Mouse (Mus musculus) gastrocnemius, adult 2 months (tissue): ENCODE data around the gene Egln2. TPM values are rescaled to one million over a fixed set of nuclear protein-coding genes. Genes with fewer than 3 reads are reported as not detected.

Experiments
- DNase-seq: peaks from one replicate; pipeline ENCODE4 v3.0.0; 2022
- H3K27ac ChIP-seq: fragments of 200-600 bp; 2 replicates; pipeline ENCODE4 v1.8.1; 2022; ENCODE audit warnings: mild to moderate bottlenecking
- H3K4me3 ChIP-seq: fragments of 200-600 bp; 2 replicates; pipeline ENCODE4 v1.8.1; 2022; ENCODE audit warnings: mild to moderate bottlenecking, moderate library complexity
- CTCF ChIP-seq: fragments of 200-600 bp; IDR thresholded peaks from 2 replicates; pipeline ENCODE4 v1.8.1; 2022; ENCODE audit warnings: antibody characterized with exemption, mild to moderate bottlenecking, moderate library complexity
- intact Hi-C: fragments of 180-260 bp; cut with DNase I; formaldehyde crosslinking; loops from one replicate; pipeline ENCODE4 v1.15.1; 2025
- microRNA-seq: library from miRNA; unstranded; fragments of <30 nt; microRNA quantifications from one replicate; pipeline ENCODE4 v1.2.0, GENCODE M21; 2021
- total RNA-seq, 2 experiments: library from RNA; stranded (reverse); gene quantifications; 2 replicates each; pipeline ENCODE4 v1.2.3; 2021

The Egln2 gene
- total RNA-seq, 2 experiments from 2014 or later = 97.6 to 119 TPM

GRCm38 (mm10) chr7:27124969-27125368 is 41.6 kb downstream of the Egln2 start:
- TF ChIP-seq CTCF = no peak
- Histone ChIP-seq H3K4me3 (no peak overlapping the region), H3K27ac (no peak overlapping the region)
- no peak for DNase-seq
- intact Hi-C loops = no loop called here

- Histone ChIP-seq H3K27ac (no peak overlapping the region), H3K4me3 (no peak overlapping the region)
- intact Hi-C loops = no loop called here
- no peak for DNase-seq
- no peak for TF ChIP-seq CTCF
These were observed 42.2 kb downstream of the Egln2 start for GRCm38 (mm10) chr7:27124305-27124832.

- no peak within 1 kb of the TSS for H3K4me3 ChIP-seq
- no peak for DNase-seq
- TF ChIP-seq CTCF = no peak
- H3K27ac ChIP-seq = peak within 1 kb of the TSS; percentile 39; the same call in 1 of the 2 replicates
- intact Hi-C loops = no loop called here
These were observed 46.9 kb downstream of the Egln2 start, which contains the start of gene Cyp2f2 for GRCm38 (mm10) chr7:27119676-27120075. Cyp2f2 (plus strand) TSS chr7:27119909.

- H3K4me3 ChIP-seq = no peak overlapping the region
- H3K27ac ChIP-seq = peak overlapping the region; percentile 28; the same call in 1 of the 2 replicates
- no peak for TF ChIP-seq CTCF
- DNase-seq = peak; percentile 52
- intact Hi-C loops = no loop called here
These were observed 48.5 kb downstream of the Egln2 start for GRCm38 (mm10) chr7:27118033-27118511.

GRCm38 (mm10) chr7:27111987-27112386 is 54.6 kb downstream of the Egln2 start:
- Histone ChIP-seq H3K4me3 (no peak overlapping the region), H3K27ac (no peak overlapping the region)
- no peak for TF ChIP-seq CTCF
- intact Hi-C loops = no loop called here
- no peak for DNase-seq

- no peak for TF ChIP-seq CTCF
- H3K4me3 ChIP-seq = no peak overlapping the region
- DNase-seq = no peak
- intact Hi-C loops = no loop called here
- H3K27ac ChIP-seq = no peak overlapping the region
These were observed 55.6 kb downstream of the Egln2 start for GRCm38 (mm10) chr7:27111038-27111437.

GRCm38 (mm10) chr7:27110327-27110726 is 56.3 kb downstream of the Egln2 start:
- no peak for DNase-seq
- TF ChIP-seq CTCF = no peak
- intact Hi-C loops = no loop called here
- Histone ChIP-seq H3K4me3 (no peak overlapping the region), H3K27ac (no peak overlapping the region)

Small RNAs within 50 kb of the gene (microRNA-seq; reads per million reads assigned to microRNA genes)
- gene Mir1191 (not detected), gene Mir3101 (not detected)

Other genes starting within 250 kb of the Egln2 start
- gene Cyp2a22, start 227.4 kb downstream of the Egln2 start, total RNA-seq = not detected
- under 1 TPM in 1 of 2 experiments, not detected in 1; 0.14 TPM for gene Cyp2a12, start 137.7 kb downstream of the Egln2 start, total RNA-seq
- under 1 TPM; 0.50 to 0.64 TPM for gene Cyp2f2, start 46.9 kb downstream of the Egln2 start, total RNA-seq
- gene Cyp2t4, start 13.1 kb downstream of the Egln2 start, total RNA-seq = not detected
- gene Rab4b, start 12.1 kb upstream of the Egln2 start, total RNA-seq = 1 to 10 TPM; 5.7 to 6.5 TPM
- under 1 TPM in 1 of 2 experiments, not detected in 1; 0.18 TPM for gene Gm21983, start 14.3 kb upstream of the Egln2 start, total RNA-seq
- gene Mia, start 14.4 kb upstream of the Egln2 start, total RNA-seq = not detected
- 10 to 100 TPM; 14.6 to 15.8 TPM for gene BC024978, start 29.0 kb upstream of the Egln2 start, total RNA-seq
- gene Snrpa, start 29.5 kb upstream of the Egln2 start, total RNA-seq = 10 to 100 TPM; 32.5 to 37.3 TPM
- gene Itpkc, start 61.9 kb upstream of the Egln2 start, total RNA-seq = 1 to 10 TPM; 3.9 to 4.3 TPM
- gene Coq8b, start 66.2 kb upstream of the Egln2 start, total RNA-seq = 1 to 10 TPM; 3.2 to 3.4 TPM
- 1 to 10 TPM; 3.8 to 4.2 TPM for gene Numbl, start 91.6 kb upstream of the Egln2 start, total RNA-seq
- gene Ltbp4, start 170.9 kb upstream of the Egln2 start, total RNA-seq = 10 to 100 TPM; 48.0 to 81.2 TPM
- gene Shkbp1, start 189.2 kb upstream of the Egln2 start, total RNA-seq = 1 to 10 TPM; 2.3 to 2.8 TPM
- gene Gm20479, start 190.6 kb upstream of the Egln2 start, total RNA-seq = not detected